ENCODE assay signal across 25 mouse cellular contexts in the genomic region with DNA sequence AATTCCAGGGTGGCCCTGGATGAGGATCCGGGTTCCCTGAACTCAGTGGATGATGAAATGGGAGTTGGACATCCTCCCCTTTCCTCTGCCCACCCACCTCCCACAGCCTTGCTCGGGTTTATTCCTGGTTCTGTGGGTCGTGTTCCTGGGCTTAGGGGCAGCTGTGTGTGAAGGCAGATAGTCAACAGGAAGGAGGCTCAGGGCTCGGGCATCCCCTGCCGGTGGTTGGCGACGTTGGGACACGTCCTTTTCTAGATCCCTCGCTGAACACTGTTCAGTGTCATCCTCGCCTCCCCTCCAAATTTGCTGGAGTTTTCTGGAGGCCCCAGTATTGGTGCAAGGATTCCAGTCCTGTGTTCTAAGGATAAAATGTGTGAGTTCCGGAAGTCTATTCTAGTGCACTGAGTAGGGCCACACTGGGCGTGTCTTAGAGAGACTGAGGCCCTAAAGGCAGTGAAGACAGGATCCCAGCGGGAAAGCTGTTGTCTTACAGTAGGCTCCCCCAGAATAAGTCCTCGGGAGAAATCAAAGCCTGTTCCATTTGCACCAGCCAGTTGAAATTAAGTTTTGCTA. TPM values are rescaled to one million over a fixed set of nuclear protein-coding genes. Genes with fewer than 3 reads are reported as not detected.
DNase-seq lines count a peak whose midpoint lies in the region; ATAC-seq and TF ChIP-seq lines count a peak whose summit lies in the region.
"Had no signal": no experiment of that assay in that cellular context is flagged by ENCODE, and none has a peak within 500 bp of the region (broad histone marks: within the 10 kb centered on the region; RNA-seq: fewer than 3 reads in every experiment).

No protein-coding gene starts in this region.

- TF ChIP-seq CTCF in bone marrow macrophage, adult 2 months (IDR thresholded peaks at IDR 0.05; ENCODE audit: low read depth, low read length): no peak
- no peak for TF ChIP-seq CTCF in gastrocnemius, adult 2 months (IDR thresholded peaks at IDR 0.05)

- H3K27ac ChIP-seq in bone marrow macrophage, adult 2 months (ENCODE audit: insufficient read depth, low read depth, low read length): peak overlapping the region; percentile 51
- H3K27ac ChIP-seq in gastrocnemius, adult 2 months: no peak overlapping the region
- H3K27ac ChIP-seq: embryonic facial prominence, embryonic 15.5 days; forebrain, embryonic 12.5 days; hindbrain, embryonic 13.5 days; neural tube, embryonic 15.5 days had no signal

- ATAC-seq in megakaryocyte, adult 5-6 weeks (ENCODE audit: poor library complexity, severe bottlenecking): peak; percentile 55
- ATAC-seq: Patski had no signal

- TF ChIP-seq POLR2A in bone marrow macrophage, adult 2 months (IDR thresholded peaks at IDR 0.05; ENCODE audit: borderline replicate concordance, low read depth, low read length): no peak

- no peak overlapping the region for H3K4me3 ChIP-seq in bone marrow macrophage, adult 2 months (ENCODE audit: insufficient read depth, low read length)
- no peak overlapping the region for H3K4me3 ChIP-seq in gastrocnemius, adult 2 months
- H3K4me3 ChIP-seq: embryonic facial prominence, embryonic 15.5 days; forebrain, embryonic 12.5 days; hindbrain, embryonic 13.5 days; neural tube, embryonic 15.5 days had no signal

- peak; percentile 35 for DNase-seq in thymus, postnatal 4 days
- DNase-seq in thymus, postnatal 25 days: no peak
- DNase-seq in heart, postnatal 14 days: no peak
- no peak for DNase-seq in kidney, postnatal 10 days
- no peak for DNase-seq in gastrocnemius, adult 2 months
- no peak for DNase-seq in heart, postnatal 36 days
- DNase-seq: cerebellum, adult 2 months; kidney, adult 11 months; layer of hippocampus, postnatal 36 days; left cerebral cortex, postnatal 4 days; lung, embryonic 14.5 days; thymus, postnatal 36 days had no signal

- intact Hi-C loops in heart, postnatal 14 days (cut with DNase I): no loop called here
- intact Hi-C loops in gastrocnemius, adult 2 months (cut with DNase I): no loop called here
- intact Hi-C loops in heart, postnatal 36 days (cut with DNase I): no loop called here

- peaks cover 20% of the 10 kb centered on the region for H3K4me1 ChIP-seq in bone marrow macrophage, adult 2 months (ENCODE audit: control insufficient read depth, insufficient read depth, low read length)
- H3K4me1 ChIP-seq: forebrain, embryonic 12.5 days; hindbrain, embryonic 13.5 days; neural tube, embryonic 15.5 days had no signal

RNA-seq across cellular contexts. Expression of gene Ifitm3, which starts 19.4 kb away (rescaled TPM):
- polyA plus RNA-seq in bone marrow macrophage, adult 2 months (2012; ENCODE audit: insufficient read depth, insufficient read length, missing spikeins): 1,636 and 1,773 TPM in 2 replicates
- total RNA-seq in megakaryocyte, adult 5-6 weeks (2015): 2,002 and 2,201 TPM in 2 replicates
- 715 and 839 TPM in 2 replicates for total RNA-seq in megakaryocyte, adult 5-6 weeks (2017)
- total RNA-seq in heart, postnatal 14 days (2021): 10 to 100 TPM; 95.6 to 96.3 TPM
- 10 to 100 TPM; 30.8 to 49.0 TPM for total RNA-seq in gastrocnemius, adult 2 months (2021)
- total RNA-seq in heart, postnatal 36 days (2021): 100 to 1,000 TPM; 113 to 167 TPM

RNA-seq across cellular contexts. Expression of gene Ifitm1, which starts 24.2 kb away (rescaled TPM):
- polyA plus RNA-seq in bone marrow macrophage, adult 2 months (2012; ENCODE audit: insufficient read depth, insufficient read length, missing spikeins): 31.2 and 38.0 TPM in 2 replicates
- 110 and 111 TPM in 2 replicates for total RNA-seq in megakaryocyte, adult 5-6 weeks (2015)
- total RNA-seq in megakaryocyte, adult 5-6 weeks (2017): 48.4 and 56.3 TPM in 2 replicates
- 1 to 10 TPM; 3.1 to 4.2 TPM for total RNA-seq in heart, postnatal 14 days (2021)
- total RNA-seq in gastrocnemius, adult 2 months (2021): 1 to 10 TPM in 1 of 2 experiments, under 1 TPM in 1; 0.69 to 1.4 TPM
- 1 to 10 TPM; 3.4 to 4.1 TPM for total RNA-seq in heart, postnatal 36 days (2021)

RNA-seq across cellular contexts. Expression of gene Ifitm6, which starts 26.5 kb away (rescaled TPM):
- 31.9 and 45.4 TPM in 2 replicates for polyA plus RNA-seq in bone marrow macrophage, adult 2 months (2012; ENCODE audit: insufficient read depth, insufficient read length, missing spikeins)
- 1,773 and 2,031 TPM in 2 replicates for total RNA-seq in megakaryocyte, adult 5-6 weeks (2015)
- total RNA-seq in megakaryocyte, adult 5-6 weeks (2017): 1,518 and 1,657 TPM in 2 replicates
- 1 to 10 TPM in 1 of 2 experiments, under 1 TPM in 1; 0.34 to 1.1 TPM for total RNA-seq in heart, postnatal 14 days (2021)
- not detected for total RNA-seq in gastrocnemius, adult 2 months (2021)
- 1 to 10 TPM in 1 of 2 experiments, under 1 TPM in 1; 0.47 to 1.0 TPM for total RNA-seq in heart, postnatal 36 days (2021)
- total RNA-seq: left cerebral cortex, postnatal 4 days had no signal
- polyA plus RNA-seq: forebrain, embryonic 12.5 days; midbrain, embryonic 11.5 days had no signal

RNA-seq across cellular contexts. Expression of gene Ifitm2, which starts 35.4 kb away (rescaled TPM):
- polyA plus RNA-seq in bone marrow macrophage, adult 2 months (2012; ENCODE audit: insufficient read depth, insufficient read length, missing spikeins): 1,477 and 1,645 TPM in 2 replicates
- 773 and 813 TPM in 2 replicates for total RNA-seq in megakaryocyte, adult 5-6 weeks (2015)
- total RNA-seq in megakaryocyte, adult 5-6 weeks (2017): 401 and 447 TPM in 2 replicates
- 100 to 1,000 TPM; 130 TPM for total RNA-seq in heart, postnatal 14 days (2021)
- total RNA-seq in gastrocnemius, adult 2 months (2021): 10 to 100 TPM; 42.2 to 82.6 TPM
- 100 to 1,000 TPM; 111 to 112 TPM for total RNA-seq in heart, postnatal 36 days (2021)

RNA-seq across cellular contexts. Expression of gene Gm45717, which starts 35.5 kb away (rescaled TPM):
- 1.2 and 8.8 TPM in 2 replicates for polyA plus RNA-seq in bone marrow macrophage, adult 2 months (2012; ENCODE audit: insufficient read depth, insufficient read length, missing spikeins)
- total RNA-seq in megakaryocyte, adult 5-6 weeks (2015): not detected in 2 replicates
- total RNA-seq in megakaryocyte, adult 5-6 weeks (2017): 0.88 TPM in 1 of 2 replicates, not detected in the other
- not detected for total RNA-seq in heart, postnatal 14 days (2021)
- not detected for total RNA-seq in gastrocnemius, adult 2 months (2021)
- under 1 TPM in 1 of 2 experiments, not detected in 1; 0.76 TPM for total RNA-seq in heart, postnatal 36 days (2021)
- total RNA-seq: gastrocnemius, postnatal 4 days; layer of hippocampus, postnatal 36 days; left cerebral cortex, postnatal 4 days had no signal
- polyA plus RNA-seq: C2C12; cerebellum, adult 2 months; embryonic facial prominence, embryonic 15.5 days; forebrain, embryonic 12.5 days; heart, embryonic 14.5 days; hindbrain, embryonic 13.5 days; large intestine, adult 2 months; lung, embryonic 14.5 days; midbrain, embryonic 11.5 days; neural tube, embryonic 15.5 days; stomach, embryonic 16.5 days had no signal

Comparison
In these comparisons a context has a peak if more than half of its experiments do, and no peak if none do; other contexts are left out.
1. RNA of gene Ifitm3, which starts 19.4 kb away (total RNA-seq): 715 to 2,201 TPM in megakaryocyte, adult 5-6 weeks; 113 to 167 TPM in heart, postnatal 36 days, 95.6 to 96.3 TPM in heart, postnatal 14 days and 30.8 to 49.0 TPM in gastrocnemius, adult 2 months; every median in the first group is over 4 times any median in the second.
2. RNA of gene Ifitm1, which starts 24.2 kb away (total RNA-seq): 48.4 to 111 TPM in megakaryocyte, adult 5-6 weeks; 3.1 to 4.2 TPM in heart, postnatal 14 days, 3.4 to 4.1 TPM in heart, postnatal 36 days and 0.69 to 1.4 TPM in gastrocnemius, adult 2 months; every median in the first group is over 4 times any median in the second.
3. RNA of gene Ifitm6, which starts 26.5 kb away (total RNA-seq): 1,518 to 2,031 TPM in megakaryocyte, adult 5-6 weeks; 0.34 to 1.1 TPM in heart, postnatal 14 days, 0.47 to 1.0 TPM in heart, postnatal 36 days and not detected in gastrocnemius, adult 2 months; every median in the first group is over 100 times any median in the second.